Mouse (Mus musculus) liver (tissue): ENCODE data around the gene Vmn2r88.
"Not testable (repeated sequence)": the region's sequence is repeated elsewhere in the genome, so short reads cannot be mapped to it uniquely, and the experiment has no call there.

Experiments
- DNase-seq: peaks from one replicate; pipeline ENCODE4 v3.0.0-alpha.2; 2020; ENCODE audit warnings: mixed read lengths

The Vmn2r88 gene

GRCm38 (mm10) chr14:51410520-51410919 lies at the start of gene Vmn2r88:
Gene Vmn2r88, plus strand, starts transcription at chr14:51410820.
- no peak for DNase-seq

DNA sequence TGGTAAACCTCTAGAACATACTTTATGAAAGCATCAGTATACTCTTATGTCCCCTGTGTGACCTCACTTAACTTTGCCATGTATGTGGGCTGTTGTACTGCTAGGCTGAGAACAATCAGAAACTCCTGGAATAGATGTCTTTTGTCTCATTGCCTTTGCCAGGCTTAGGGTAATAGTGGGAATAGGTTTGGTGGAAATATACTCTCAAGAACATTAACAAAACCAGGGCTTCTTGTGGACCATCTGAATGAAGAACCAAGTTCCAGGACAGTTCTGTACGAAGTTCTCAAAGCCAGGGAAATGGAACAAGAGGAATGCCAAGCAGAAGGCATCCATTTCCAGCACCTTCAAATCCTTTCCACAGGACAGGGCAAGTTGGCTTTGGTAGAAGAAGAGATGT lies 49.2 kb upstream of the Vmn2r88 start, which contains the start of gene Gm7247:
Gene Gm7247 (plus strand): TSS at position 301 of the 400 bp plus-strand sequence.
- DNase-seq = no peak

- no peak for DNase-seq
Measured at GRCm38 (mm10) chr14:51382805-51383204, 27.8 kb upstream of the Vmn2r88 start.

- no peak for DNase-seq
Measured at GRCm38 (mm10) chr14:51384351-51384750, 26.3 kb upstream of the Vmn2r88 start.

DNA sequence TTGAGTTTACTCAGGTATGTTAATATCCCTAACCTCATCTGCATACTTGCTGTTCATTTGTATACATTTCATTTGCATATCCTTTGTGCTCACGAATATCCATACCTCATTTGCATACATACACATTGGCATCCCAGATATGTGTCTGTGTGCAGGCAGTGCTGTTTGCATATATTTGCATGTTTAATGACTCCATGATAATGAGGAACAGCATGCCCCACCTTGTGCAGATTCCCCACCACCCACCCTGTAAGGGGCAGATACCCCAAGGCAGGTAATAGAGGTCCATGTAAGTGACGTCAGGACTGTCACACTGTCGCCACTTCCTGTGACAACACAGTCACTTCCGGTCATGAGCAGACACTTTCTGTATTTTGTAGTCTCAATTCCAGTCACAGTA lies 24.9 kb upstream of the Vmn2r88 start:
- no peak for DNase-seq

DNA sequence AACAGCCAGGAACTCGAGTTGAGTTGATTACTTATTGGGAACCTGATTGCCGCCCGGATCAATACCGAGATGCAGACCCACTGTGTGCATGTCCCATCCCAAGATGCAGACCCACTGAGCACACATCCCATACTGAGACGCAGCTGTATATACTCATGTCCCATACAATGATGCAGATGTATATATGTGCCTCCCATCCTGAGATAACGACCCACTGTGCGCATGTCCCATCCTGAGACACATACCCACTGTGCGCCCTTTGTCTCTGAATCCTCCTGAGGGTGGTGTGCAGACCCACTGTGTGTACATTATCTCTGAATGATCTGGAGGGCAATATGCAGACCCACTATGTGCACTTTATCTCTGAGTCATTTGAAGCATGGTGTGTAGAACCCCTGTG lies 22.9 kb upstream of the Vmn2r88 start:
- no peak for DNase-seq

GRCm38 (mm10) chr14:51388222-51388621 lies 22.4 kb upstream of the Vmn2r88 start:
- no peak for DNase-seq

- no peak for DNase-seq
Measured at GRCm38 (mm10) chr14:51423885-51424284, 13.3 kb downstream of the Vmn2r88 start.

- DNase-seq = not testable (repeated sequence)
Measured at GRCm38 (mm10) chr14:51430138-51430537, 19.5 kb downstream of the Vmn2r88 start.

DNA sequence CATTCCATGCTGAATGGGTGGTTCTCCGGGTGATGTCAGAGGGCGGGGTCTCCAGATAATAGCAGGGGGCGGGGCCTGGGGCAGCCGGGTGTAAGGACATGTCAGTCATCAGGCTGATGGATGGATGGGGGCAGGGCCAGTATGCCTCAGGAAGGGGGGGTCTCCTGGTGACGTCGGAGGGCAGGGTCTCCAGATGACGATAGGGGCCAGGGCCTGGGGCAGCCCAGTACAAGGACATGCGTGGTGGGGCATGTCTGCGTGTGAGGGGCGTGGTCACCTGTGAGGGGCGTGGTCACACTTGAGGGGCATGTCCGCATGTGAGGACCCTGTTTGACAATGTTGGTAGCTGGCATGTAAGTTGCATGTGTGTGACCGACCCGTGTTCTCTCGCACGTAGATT lies 23.9 kb downstream of the Vmn2r88 start:
- DNase-seq = no peak

DNA sequence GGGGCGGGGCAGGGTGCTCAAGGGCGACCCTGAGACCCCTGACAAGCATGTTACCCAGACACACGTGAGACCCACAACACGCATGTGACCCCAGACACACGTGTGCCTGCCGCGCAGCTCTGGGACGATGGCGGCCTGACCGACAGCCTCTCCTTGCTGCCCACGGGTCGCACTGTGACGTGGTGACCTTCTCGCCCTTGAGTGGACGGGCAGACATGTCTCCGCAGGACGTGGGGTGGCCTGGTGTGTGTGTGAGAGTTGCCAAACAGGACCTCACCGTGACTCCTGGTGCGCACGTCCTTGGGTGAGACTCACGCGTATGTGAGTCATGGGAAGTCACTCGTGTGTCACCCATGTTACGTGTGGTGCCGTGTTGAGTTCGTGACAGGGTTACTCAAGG lies 24.4 kb downstream of the Vmn2r88 start:
- no peak for DNase-seq

GRCm38 (mm10) chr14:51438955-51439354 lies 28.3 kb downstream of the Vmn2r88 start:
- DNase-seq = no peak

- not testable (repeated sequence) for DNase-seq
Measured at GRCm38 (mm10) chr14:51451557-51451956, 40.9 kb downstream of the Vmn2r88 start, which contains the start of gene Vmn2r89. Gene Vmn2r89, plus strand, starts transcription at chr14:51451857.
